Comparison of ENCODE assay signal across 17 mouse cellular contexts in genomic region chr1:152523292-152523691, GRCm38 (mm10).
"Had no signal": no experiment of that assay in that cellular context is flagged by ENCODE, and none has a peak within 500 bp of the region (broad histone marks: within the 10 kb centered on the region; RNA-seq: fewer than 3 reads in every experiment).

No protein-coding gene starts in this region.

- H3K4me1 ChIP-seq: lung, embryonic 15.5 days; stomach, embryonic 15.5 days had no signal

- H3K9ac ChIP-seq: lung, embryonic 15.5 days; midbrain, embryonic 13.5 days; midbrain, embryonic 15.5 days; neural tube, embryonic 12.5 days; stomach, embryonic 15.5 days had no signal

- H3K4me2 ChIP-seq: lung, embryonic 15.5 days; midbrain, embryonic 11.5 days; midbrain, embryonic 13.5 days; midbrain, embryonic 15.5 days; neural tube, embryonic 12.5 days; stomach, embryonic 15.5 days had no signal

- H3K27ac ChIP-seq: lung, embryonic 15.5 days; macrophage; midbrain, embryonic 13.5 days; midbrain, embryonic 15.5 days; neural tube, embryonic 12.5 days; stomach, embryonic 15.5 days; stomach, postnatal 0 days had no signal

- ATAC-seq: lung, postnatal 0 days; midbrain, embryonic 13.5 days; midbrain, embryonic 15.5 days had no signal

- DNase-seq: lung, adult 2 months; lung, postnatal 14 days; lung, postnatal 36 days; right cerebral cortex, postnatal 14 days; thymus, adult 2 months; thymus, postnatal 25 days; thymus, postnatal 4 days had no signal

- H3K9me3 ChIP-seq: lung, embryonic 15.5 days; megakaryocyte, embryonic 14.5 days; midbrain, embryonic 13.5 days; midbrain, embryonic 15.5 days; neural tube, embryonic 12.5 days; stomach, embryonic 15.5 days had no signal

- H3K27me3 ChIP-seq: lung, embryonic 15.5 days; midbrain, embryonic 13.5 days; midbrain, embryonic 15.5 days; neural tube, embryonic 12.5 days; stomach, embryonic 15.5 days had no signal

- H3K36me3 ChIP-seq: midbrain, embryonic 15.5 days had no signal

- H3K4me3 ChIP-seq: lung, embryonic 15.5 days; megakaryocyte, embryonic 14.5 days; midbrain, embryonic 13.5 days; midbrain, embryonic 15.5 days; neural tube, embryonic 12.5 days; stomach, embryonic 15.5 days had no signal
